Mouse (Mus musculus) midbrain, embryonic 13.5 days (tissue): ENCODE data around the gene Fastk. TPM values are rescaled to one million over a fixed set of nuclear protein-coding genes. Genes with fewer than 3 reads are reported as not detected.
A peak's percentile ranks its signal among the peaks of the same experiment; 100 is the strongest.

Source experiments
- ATAC-seq: fragments of 200-750 bp; cut with Nextera tagmentation; 2 replicates; pipeline ENCODE4 v1.8.0; 2017; ENCODE audit warnings: mild to moderate bottlenecking, moderate TSS enrichment, moderate library complexity
- H3K27ac ChIP-seq: fragments of 300-500 bp; sonication (generic); 2 replicates; pipeline ENCODE4 v1.5.1; 2015; ENCODE audit warnings: inconsistent platforms, mild to moderate bottlenecking, moderate library complexity
- H3K27me3 ChIP-seq: fragments of 300-500 bp; sonication (generic); 2 replicates; pipeline ENCODE4 v1.6.1; 2015; ENCODE audit warnings: mild to moderate bottlenecking, inconsistent platforms
- H3K36me3 ChIP-seq: fragments of 300-500 bp; sonication (generic); 2 replicates; pipeline ENCODE4 v1.6.1; 2015; ENCODE audit warnings: mild to moderate bottlenecking, inconsistent platforms
- H3K4me1 ChIP-seq: fragments of 300-500 bp; sonication (generic); replicated peaks from 2 replicates; pipeline ENCODE4 v1.6.1; 2015; ENCODE audit warnings: inconsistent platforms
- H3K4me2 ChIP-seq: fragments of 300-500 bp; sonication (generic); replicated peaks from 2 replicates; pipeline ENCODE4 v1.6.1; 2015; ENCODE audit warnings: moderate library complexity, mild to moderate bottlenecking, inconsistent platforms
- H3K4me3 ChIP-seq: fragments of 300-500 bp; sonication (generic); replicated peaks from 2 replicates; pipeline ENCODE4 v1.5.1; 2015; ENCODE audit warnings: mild to moderate bottlenecking, inconsistent platforms
- H3K9ac ChIP-seq: fragments of 300-500 bp; sonication (generic); replicated peaks from 2 replicates; pipeline ENCODE4 v1.6.1; 2015; ENCODE audit warnings: mild to moderate bottlenecking, inconsistent platforms
- H3K9me3 ChIP-seq: fragments of 300-500 bp; sonication (generic); 2 replicates; pipeline ENCODE4 v1.6.1; 2016; ENCODE audit warnings: mild to moderate bottlenecking, inconsistent platforms
- WGBS: fragments of 180-500 bp; shearing (Covaris S2); methylation state at CpG from one replicate; pipeline ENCODE4 v1.1.7; 2015; 5-methylcytosine and 5-hydroxymethylcytosine counted together
- polyA plus RNA-seq: library from polyadenylated mRNA; unstranded; fragments of >200 nt; fragmentation: Nextera tagmentation; extraction: Ambion mirVana; gene quantifications from 2 replicates; pipeline ENCODE4 v1.2.1, GENCODE M21; 2015

Fastk gene
- polyA plus RNA-seq, 1 experiment from 2014 or later: 95.0 TPM

DNA sequence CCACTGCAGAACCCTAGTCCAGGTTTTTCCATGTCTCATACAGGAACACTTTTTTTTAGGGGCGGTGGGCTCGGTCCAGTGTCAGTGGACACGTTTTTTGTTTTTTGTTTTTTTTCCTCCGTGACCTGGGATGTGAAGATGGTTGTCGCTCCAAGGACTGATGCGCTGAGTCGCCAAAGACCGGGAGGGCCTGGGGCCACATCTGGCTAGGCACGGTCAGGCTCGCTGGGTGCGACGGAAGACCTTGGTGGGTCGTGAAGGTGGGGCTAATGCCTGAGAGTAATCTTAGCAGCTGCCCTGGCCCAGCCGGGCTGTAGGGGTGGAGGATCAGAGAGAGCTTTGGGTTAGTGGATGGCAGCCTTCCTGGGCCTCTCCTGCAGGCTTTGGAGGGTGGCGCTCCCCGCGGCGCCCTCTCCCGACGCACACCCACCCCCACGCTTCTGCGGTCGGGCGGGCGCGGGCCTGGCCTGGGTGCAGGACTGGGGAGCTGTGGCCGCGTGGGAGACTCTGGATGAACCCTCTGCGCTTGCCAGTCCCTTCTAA, 7.7 kb upstream of the Fastk start:
- Histone ChIP-seq H3K27me3 (peaks cover 10% of the 10 kb centered on the region; the same call in 1 of the 2 replicates), H3K9me3 (no peaks in the 10 kb centered on the region), H3K36me3 (peaks cover 9% of the 10 kb centered on the region), H3K27ac (peak overlapping the region; percentile 95), H3K4me3 (peak overlapping the region; percentile 92), H3K9ac (peak overlapping the region; percentile 97), H3K4me1 (peaks cover 53% of the 10 kb centered on the region), H3K4me2 (peak overlapping the region; percentile 100)
- peak; percentile 38 for ATAC-seq
- under 1% methylated on average over 29 of the region's 29 CpGs for WGBS

DNA sequence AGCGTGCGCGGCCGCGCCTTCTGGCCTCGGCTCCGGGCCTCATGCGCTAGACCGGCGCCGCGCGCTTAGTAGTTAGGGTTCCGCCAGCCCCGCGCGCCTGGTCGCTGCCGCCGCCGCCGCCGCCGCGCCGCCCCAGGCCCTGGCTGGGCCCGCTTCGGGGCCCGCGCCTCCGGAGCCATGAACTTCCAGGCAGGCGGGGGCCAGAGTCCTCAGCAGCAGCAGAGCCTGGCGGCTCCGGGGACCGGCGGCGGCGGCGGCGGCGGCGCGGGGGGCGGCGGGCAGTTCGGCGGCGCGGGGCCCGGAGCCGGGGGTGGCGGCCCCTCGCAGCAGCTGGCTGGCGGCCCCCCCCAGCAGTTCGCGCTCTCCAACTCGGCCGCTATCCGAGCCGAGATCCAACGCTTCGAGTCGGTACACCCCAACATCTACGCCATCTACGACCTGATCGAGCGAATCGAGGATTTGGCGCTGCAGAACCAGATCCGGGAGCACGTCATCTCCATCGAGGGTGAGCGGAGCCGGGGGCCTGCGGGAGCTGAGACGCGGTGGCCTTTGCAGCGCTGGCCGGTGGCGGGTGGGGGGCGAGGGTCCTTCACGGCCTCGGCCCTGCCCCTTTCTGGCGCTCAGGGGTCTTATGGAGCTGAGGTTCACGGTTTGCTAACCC, 7.1 kb upstream of the Fastk start, which contains the start of gene Agap3:
Agap3 (plus strand) TSS at position 148 of the 661 bp plus-strand sequence.
- H3K36me3 ChIP-seq: 0 out of 2 replicates have a peak, but pooled peaks cover 5% of the 10 kb centered on the region
- H3K27me3 ChIP-seq: peaks cover 10% of the 10 kb centered on the region; the same call in 1 of the 2 replicates
- H3K4me3 ChIP-seq: peak within 1 kb of the TSS; percentile 92
- no peaks in the 10 kb centered on the region for H3K9me3 ChIP-seq
- peak within 1 kb of the TSS; percentile 95 for H3K27ac ChIP-seq
- ATAC-seq: peak; percentile 4
- WGBS: 0% methylated on average over 75 of the region's 85 CpGs
- H3K4me2 ChIP-seq: peak within 1 kb of the TSS; percentile 100
- peaks cover 58% of the 10 kb centered on the region for H3K4me1 ChIP-seq
- H3K9ac ChIP-seq: peak within 1 kb of the TSS; percentile 97

DNA sequence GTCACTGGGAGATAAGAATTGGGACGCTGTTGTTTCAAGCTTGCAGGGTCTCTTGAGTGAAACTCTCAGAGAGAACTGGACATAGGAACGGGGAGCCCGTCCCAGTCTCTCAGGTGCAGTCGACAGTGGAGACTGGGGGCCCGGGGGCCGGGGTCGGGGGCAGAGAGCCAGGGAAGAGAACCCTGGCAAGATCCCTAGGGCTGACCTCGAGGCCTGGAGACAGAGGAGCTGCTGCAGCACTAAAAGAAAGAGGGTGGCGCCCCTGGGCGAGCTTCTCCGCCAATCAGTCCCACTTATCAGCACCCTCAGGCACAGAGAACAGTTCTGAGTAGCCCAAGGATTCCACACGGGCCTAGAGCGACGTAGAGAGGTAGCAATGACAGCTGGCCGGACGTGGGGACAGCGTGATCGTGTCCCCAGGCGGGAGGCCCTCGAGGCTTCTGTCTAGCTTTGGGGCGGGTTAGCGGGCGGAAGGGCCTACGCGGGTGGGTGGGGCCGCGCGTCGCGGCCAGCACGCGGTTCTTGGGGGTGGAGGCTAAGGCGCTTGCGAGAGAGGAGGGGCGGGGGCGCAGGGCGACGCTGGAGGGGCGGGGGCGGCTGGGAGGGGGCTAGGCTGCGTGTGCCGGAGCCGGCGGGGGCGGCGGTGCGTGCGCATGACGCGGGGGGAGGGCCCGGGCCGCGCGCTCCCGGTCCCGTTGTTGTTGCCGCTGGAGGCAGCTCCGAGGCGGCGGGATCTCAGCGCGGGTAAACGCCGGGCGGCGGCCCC, 6.4 kb upstream of the Fastk start:
- 2% methylated on average over 46 of the region's 66 CpGs for WGBS
- ATAC-seq: peak; percentile 71
- H3K4me1 ChIP-seq: peaks cover 60% of the 10 kb centered on the region

GRCm38 (mm10) chr5:24447624-24448298, 2.7 kb upstream of the Fastk start, which contains the start of gene Tmub1:
Tmub1 (minus strand) TSS chr5:24447854.
- Histone ChIP-seq H3K4me2 (peak within 1 kb of the TSS; percentile 90), H3K9ac (peak within 1 kb of the TSS; percentile 80), H3K4me3 (peak within 1 kb of the TSS; percentile 72), H3K4me1 (peaks cover 44% of the 10 kb centered on the region), H3K9me3 (no peaks in the 10 kb centered on the region), H3K27me3 (peaks cover 10% of the 10 kb centered on the region; the same call in 1 of the 2 replicates), H3K27ac (peak within 1 kb of the TSS; percentile 72), H3K36me3 (peaks cover 11% of the 10 kb centered on the region)
- peak; percentile 62 for ATAC-seq
- 3% methylated on average over 33 of the region's 34 CpGs for WGBS

More for the DNA sequence above, 6.4 kb upstream of the Fastk start:
- Histone ChIP-seq H3K27me3 (peaks cover 10% of the 10 kb centered on the region; the same call in 1 of the 2 replicates), H3K9ac (peak overlapping the region; percentile 97), H3K4me3 (peak overlapping the region; percentile 92), H3K9me3 (no peaks in the 10 kb centered on the region), H3K36me3 (0 out of 2 replicates have a peak, but pooled peaks cover 3% of the 10 kb centered on the region), H3K27ac (peak overlapping the region; percentile 95), H3K4me2 (peak overlapping the region; percentile 100)

DNA sequence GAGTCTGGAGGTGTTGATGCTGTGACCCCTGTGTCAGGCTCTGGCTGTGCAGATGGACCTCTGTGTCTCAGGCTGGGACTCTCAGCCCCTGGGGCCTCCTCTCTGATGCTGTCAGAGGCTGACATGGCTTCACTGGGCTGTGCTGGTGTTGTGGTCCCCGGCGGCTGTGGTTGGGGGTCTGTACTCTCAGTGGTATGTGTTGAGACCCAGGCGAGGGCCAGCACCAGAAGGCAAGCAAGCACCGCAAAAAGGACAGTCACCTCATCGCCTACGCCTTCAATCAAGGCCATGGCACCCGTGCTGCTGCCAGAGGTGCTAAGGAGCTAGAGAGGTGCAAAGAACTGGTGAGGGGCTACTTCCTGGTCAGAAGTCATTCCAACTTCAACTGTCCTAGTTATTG, 1.5 kb upstream of the Fastk start:
- Histone ChIP-seq H3K9me3 (no peaks in the 10 kb centered on the region), H3K4me1 (peaks cover 44% of the 10 kb centered on the region), H3K27ac (no peak overlapping the region), H3K36me3 (peaks cover 23% of the 10 kb centered on the region), H3K27me3 (peaks cover 10% of the 10 kb centered on the region; the same call in 1 of the 2 replicates), H3K4me3 (0 out of 2 replicates have a peak overlapping the region, but pooled peaks have one; percentile 72), H3K9ac (no peak overlapping the region), H3K4me2 (peak overlapping the region; percentile 90)
- WGBS: 90% methylated on average over 7 of the region's 7 CpGs
- ATAC-seq: no peak

DNA sequence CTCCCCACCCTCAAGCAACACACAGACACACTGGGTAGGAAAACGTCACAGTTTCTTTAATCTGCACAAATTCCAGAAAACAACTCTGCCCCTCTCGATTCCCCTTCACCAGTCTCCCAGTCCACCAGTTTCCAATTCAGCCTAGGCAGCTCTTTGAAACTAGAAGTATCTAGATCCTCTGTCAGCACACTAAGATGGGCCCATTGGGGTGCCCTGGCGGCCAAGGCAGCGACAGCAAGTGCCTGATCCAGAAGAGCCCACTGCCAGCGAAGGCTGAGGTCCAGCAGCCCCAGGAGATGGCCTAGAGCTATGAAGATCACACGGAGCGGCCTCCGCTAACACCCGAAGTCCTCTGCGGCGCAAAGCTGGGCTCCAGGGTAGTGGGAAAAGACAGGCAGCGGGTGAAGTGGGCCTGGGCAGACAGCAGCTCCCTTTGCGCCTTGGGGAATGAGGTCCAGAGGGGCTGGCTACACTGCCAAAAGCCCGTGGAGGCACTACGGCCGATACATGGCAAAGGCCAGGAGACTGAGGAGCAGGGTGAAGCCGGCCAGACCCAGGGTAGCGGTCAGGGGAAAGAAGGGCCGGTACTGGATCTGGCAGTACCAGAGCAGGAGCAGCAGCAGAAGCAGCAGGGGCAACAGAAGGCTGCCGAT, 467 bp upstream of the Fastk start:
- ATAC-seq: peak; percentile 5
- H3K27me3 ChIP-seq: peaks cover 10% of the 10 kb centered on the region; the same call in 1 of the 2 replicates
- H3K4me3 ChIP-seq: peak overlapping the region; percentile 94
- peak overlapping the region; percentile 91 for H3K27ac ChIP-seq
- H3K9ac ChIP-seq: peak overlapping the region; percentile 98
- no peaks in the 10 kb centered on the region for H3K9me3 ChIP-seq
- H3K36me3 ChIP-seq: peaks cover 33% of the 10 kb centered on the region
- peak overlapping the region; percentile 95 for H3K4me2 ChIP-seq
- WGBS: 59% methylated on average over 20 of the region's 20 CpGs
- H3K4me1 ChIP-seq: peaks cover 37% of the 10 kb centered on the region

GRCm38 (mm10) chr5:24443927-24444326, 1.2 kb downstream of the Fastk start:
- peaks cover 37% of the 10 kb centered on the region for H3K4me1 ChIP-seq
- peak overlapping the region; percentile 98 for H3K9ac ChIP-seq
- H3K27me3 ChIP-seq: peaks cover 6% of the 10 kb centered on the region; the same call in 1 of the 2 replicates
- H3K27ac ChIP-seq: no peak overlapping the region
- WGBS: 89% methylated on average over 12 of the region's 12 CpGs
- H3K36me3 ChIP-seq: peaks cover 50% of the 10 kb centered on the region
- H3K9me3 ChIP-seq: no peaks in the 10 kb centered on the region
- H3K4me2 ChIP-seq: peak overlapping the region; percentile 95
- no peak for ATAC-seq
- H3K4me3 ChIP-seq: peak overlapping the region; percentile 94

GRCm38 (mm10) chr5:24443204-24443603, 1.9 kb downstream of the Fastk start:
- WGBS: 95% methylated on average over 7 of the region's 7 CpGs
- no peak overlapping the region for H3K27ac ChIP-seq
- H3K36me3 ChIP-seq: peaks cover 56% of the 10 kb centered on the region
- no peaks in the 10 kb centered on the region for H3K9me3 ChIP-seq
- peaks cover 37% of the 10 kb centered on the region for H3K4me1 ChIP-seq
- no peak overlapping the region for H3K4me2 ChIP-seq
- no peak for ATAC-seq
- H3K4me3 ChIP-seq: no peak overlapping the region
- H3K27me3 ChIP-seq: no peaks in the 10 kb centered on the region
- no peak overlapping the region; the same call in 1 of the 2 replicates for H3K9ac ChIP-seq

DNA sequence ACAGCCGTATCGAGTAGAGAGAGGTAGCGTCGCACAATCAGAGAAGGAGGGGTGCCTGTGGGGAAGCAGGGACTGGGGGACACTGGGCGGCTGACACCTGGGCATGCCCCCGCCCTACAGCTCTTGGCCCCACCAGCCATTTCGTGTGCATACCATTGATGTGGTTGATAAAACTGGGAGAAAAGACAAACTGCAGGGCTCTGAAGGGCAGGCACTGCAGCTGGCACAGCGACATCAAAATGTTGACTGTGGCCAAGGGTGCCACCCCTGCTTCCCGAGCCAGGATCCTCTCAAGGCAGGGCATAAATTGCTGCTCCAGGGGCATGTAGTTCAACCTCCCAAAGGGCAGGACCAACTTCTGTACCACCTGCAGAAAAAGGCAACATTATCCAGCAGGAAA, 3.1 kb downstream of the Fastk start:
- Histone ChIP-seq H3K27me3 (no peaks in the 10 kb centered on the region), H3K36me3 (peaks cover 56% of the 10 kb centered on the region), H3K27ac (no peak overlapping the region), H3K4me2 (no peak overlapping the region), H3K4me1 (peaks cover 25% of the 10 kb centered on the region), H3K9ac (no peak overlapping the region), H3K9me3 (no peaks in the 10 kb centered on the region), H3K4me3 (no peak overlapping the region)
- ATAC-seq: no peak
- 90% methylated on average over 9 of the region's 9 CpGs for WGBS

DNA sequence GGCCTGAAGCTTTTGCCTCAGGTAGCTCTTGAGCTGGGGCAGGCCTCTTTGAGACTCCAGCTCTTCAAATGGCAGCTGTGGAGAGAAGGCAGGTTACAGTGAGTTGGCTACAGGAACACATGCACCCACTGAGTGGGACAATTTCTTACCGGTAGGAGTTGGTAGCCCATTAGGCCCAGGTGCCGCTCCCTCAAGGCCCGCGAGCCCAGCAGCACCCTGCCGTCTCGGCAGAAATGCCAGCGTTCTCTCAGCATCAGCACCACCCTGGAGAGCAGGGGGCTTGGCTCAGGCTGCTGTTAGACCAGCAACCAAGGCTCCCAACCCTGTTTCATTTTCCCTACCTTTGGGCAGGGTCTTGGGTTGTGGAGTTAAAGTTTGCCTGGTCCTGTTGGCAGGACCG, 3.9 kb downstream of the Fastk start:
- no peaks in the 10 kb centered on the region for H3K9me3 ChIP-seq
- H3K27me3 ChIP-seq: no peaks in the 10 kb centered on the region
- H3K4me1 ChIP-seq: peaks cover 19% of the 10 kb centered on the region
- H3K4me3 ChIP-seq: no peak overlapping the region
- ATAC-seq: no peak
- no peak overlapping the region for H3K9ac ChIP-seq
- 96% methylated on average over 8 of the region's 8 CpGs for WGBS
- H3K27ac ChIP-seq: no peak overlapping the region
- peaks cover 59% of the 10 kb centered on the region for H3K36me3 ChIP-seq
- no peak overlapping the region for H3K4me2 ChIP-seq

GRCm38 (mm10) chr5:24433993-24434392, 11.1 kb downstream of the Fastk start:
- Histone ChIP-seq H3K27ac (no peak overlapping the region), H3K9me3 (no peaks in the 10 kb centered on the region), H3K4me2 (no peak overlapping the region), H3K27me3 (no peaks in the 10 kb centered on the region), H3K4me1 (0 out of 2 replicates have a peak, but pooled peaks cover under 1% of the 10 kb centered on the region), H3K36me3 (peaks cover 77% of the 10 kb centered on the region), H3K4me3 (no peak overlapping the region), H3K9ac (no peak overlapping the region)
- 92% methylated on average over 8 of the region's 8 CpGs for WGBS
- ATAC-seq: no peak
